Mouse (Mus musculus): ENCODE results near the gene Tns1. TPM values are rescaled to one million over a fixed set of nuclear protein-coding genes. Genes with fewer than 3 reads are reported as not detected.

The Tns1 gene
- polyA plus RNA-seq, 1 experiment = not detected

GRCm38 (mm10) chr1:74000191-74000651 is 124.0 kb downstream of the Tns1 start:
- H3K4me1 ChIP-seq (ENCODE audit: control insufficient read depth, insufficient read depth, low read length) = peaks cover 19% of the 10 kb centered on the region
- no peak overlapping the region for H3K4me3 ChIP-seq (ENCODE audit: insufficient read depth, low read depth, low read length)
- no peak overlapping the region for H3K27ac ChIP-seq (ENCODE audit: insufficient read depth, low read depth, low read length)
- TF ChIP-seq CTCF (IDR thresholded peaks at IDR 0.05; ENCODE audit: insufficient read depth, low read depth, low read length) = no peak
- TF ChIP-seq POLR2A (IDR thresholded peaks at IDR 0.05; ENCODE audit: insufficient read depth, low read depth, low read length) = no peak
- 51% methylated on average over 5 of the region's 5 CpGs for WGBS

GRCm38 (mm10) chr1:73999533-73999932 is 124.7 kb downstream of the Tns1 start:
- TF ChIP-seq CTCF (IDR thresholded peaks at IDR 0.05; ENCODE audit: insufficient read depth, low read depth, low read length) = no peak
- TF ChIP-seq POLR2A (IDR thresholded peaks at IDR 0.05; ENCODE audit: insufficient read depth, low read depth, low read length) = no peak
- H3K4me1 ChIP-seq (ENCODE audit: control insufficient read depth, insufficient read depth, low read length) = peaks cover 19% of the 10 kb centered on the region
- peak overlapping the region; percentile 59; the same call in 1 of the 2 replicates for H3K27ac ChIP-seq (ENCODE audit: insufficient read depth, low read depth, low read length)
- no peak overlapping the region for H3K4me3 ChIP-seq (ENCODE audit: insufficient read depth, low read depth, low read length)
- WGBS = 90% methylated on average over 5 of the region's 5 CpGs

- TF ChIP-seq POLR2A (IDR thresholded peaks at IDR 0.05; ENCODE audit: insufficient read depth, low read depth, low read length) (no peak), CTCF (IDR thresholded peaks at IDR 0.05; ENCODE audit: insufficient read depth, low read depth, low read length) (no peak)
- Histone ChIP-seq H3K27ac (ENCODE audit: insufficient read depth, low read depth, low read length) (peak overlapping the region; percentile 59), H3K4me1 (ENCODE audit: control insufficient read depth, insufficient read depth, low read length) (peaks cover 19% of the 10 kb centered on the region), H3K4me3 (ENCODE audit: insufficient read depth, low read depth, low read length) (no peak overlapping the region)
- WGBS = 81% methylated on average over 5 of the region's 5 CpGs
Observed at GRCm38 (mm10) chr1:73998925-73999375, 125.3 kb downstream of the Tns1 start.

GRCm38 (mm10) chr1:73998131-73998865 is 126.0 kb downstream of the Tns1 start:
- TF ChIP-seq POLR2A (IDR thresholded peaks at IDR 0.05; ENCODE audit: insufficient read depth, low read depth, low read length) (no peak), CTCF (IDR thresholded peaks at IDR 0.05; ENCODE audit: insufficient read depth, low read depth, low read length) (no peak)
- Histone ChIP-seq H3K4me1 (ENCODE audit: control insufficient read depth, insufficient read depth, low read length) (peaks cover 19% of the 10 kb centered on the region), H3K4me3 (ENCODE audit: insufficient read depth, low read depth, low read length) (no peak overlapping the region), H3K27ac (ENCODE audit: insufficient read depth, low read depth, low read length) (0 out of 2 replicates have a peak overlapping the region, but pooled peaks have one; percentile 59)
- WGBS = 70% methylated on average over 9 of the region's 9 CpGs

- H3K4me1 ChIP-seq (ENCODE audit: control insufficient read depth, insufficient read depth, low read length) = peaks cover 19% of the 10 kb centered on the region
- no peak for TF ChIP-seq CTCF (IDR thresholded peaks at IDR 0.05; ENCODE audit: insufficient read depth, low read depth, low read length)
- no peak for TF ChIP-seq POLR2A (IDR thresholded peaks at IDR 0.05; ENCODE audit: insufficient read depth, low read depth, low read length)
- H3K27ac ChIP-seq (ENCODE audit: insufficient read depth, low read depth, low read length) = no peak overlapping the region
- no peak overlapping the region for H3K4me3 ChIP-seq (ENCODE audit: insufficient read depth, low read depth, low read length)
- 91% methylated on average over 6 of the region's 6 CpGs for whole genome bisulfite sequencing
Observed at GRCm38 (mm10) chr1:73997341-73997740, 126.9 kb downstream of the Tns1 start.

GRCm38 (mm10) chr1:73996650-73997049 is 127.6 kb downstream of the Tns1 start:
- 95% methylated on average over 3 of the region's 3 CpGs for WGBS
- peaks cover 25% of the 10 kb centered on the region for H3K4me1 ChIP-seq (ENCODE audit: control insufficient read depth, insufficient read depth, low read length)
- no peak for TF ChIP-seq POLR2A (IDR thresholded peaks at IDR 0.05; ENCODE audit: insufficient read depth, low read depth, low read length)
- TF ChIP-seq CTCF (IDR thresholded peaks at IDR 0.05; ENCODE audit: insufficient read depth, low read depth, low read length) = no peak
- H3K4me3 ChIP-seq (ENCODE audit: insufficient read depth, low read depth, low read length) = no peak overlapping the region
- H3K27ac ChIP-seq (ENCODE audit: insufficient read depth, low read depth, low read length) = no peak overlapping the region

GRCm38 (mm10) chr1:73996209-73996608 is 128.0 kb downstream of the Tns1 start:
- WGBS = 64% methylated on average over 2 of the region's 2 CpGs
- Histone ChIP-seq H3K4me3 (ENCODE audit: insufficient read depth, low read depth, low read length) (no peak overlapping the region), H3K4me1 (ENCODE audit: control insufficient read depth, insufficient read depth, low read length) (peaks cover 26% of the 10 kb centered on the region), H3K27ac (ENCODE audit: insufficient read depth, low read depth, low read length) (no peak overlapping the region)
- TF ChIP-seq CTCF (IDR thresholded peaks at IDR 0.05; ENCODE audit: insufficient read depth, low read depth, low read length) (peak; percentile 55; the same call in 1 of the 2 replicates), POLR2A (IDR thresholded peaks at IDR 0.05; ENCODE audit: insufficient read depth, low read depth, low read length) (no peak)

- Histone ChIP-seq H3K4me1 (ENCODE audit: control insufficient read depth, insufficient read depth, low read length) (peaks cover 23% of the 10 kb centered on the region), H3K4me3 (ENCODE audit: insufficient read depth, low read depth, low read length) (no peak overlapping the region), H3K27ac (ENCODE audit: insufficient read depth, low read depth, low read length) (no peak overlapping the region)
- TF ChIP-seq CTCF (IDR thresholded peaks at IDR 0.05; ENCODE audit: insufficient read depth, low read depth, low read length) = no peak
- no peak for TF ChIP-seq POLR2A (IDR thresholded peaks at IDR 0.05; ENCODE audit: insufficient read depth, low read depth, low read length)
- 92% methylated on average over 13 of the region's 13 CpGs for WGBS
Observed at GRCm38 (mm10) chr1:73995063-73995810, 129.0 kb downstream of the Tns1 start.
